Mouse (Mus musculus) stomach, postnatal 0 days (tissue): ENCODE results near the gene Col19a1. TPM values are rescaled to one million over a fixed set of nuclear protein-coding genes. Genes with fewer than 3 reads are reported as not detected.

Source experiments
- ATAC-seq: fragments of 200-750 bp; cut with Nextera tagmentation; 2 replicates; pipeline ENCODE4 v1.8.0; 2017; ENCODE audit not compliant: low FRiP score, low TSS enrichment
- DNase-seq: peaks from one replicate; pipeline ENCODE4 v3.0.0-alpha.2; 2016; ENCODE audit warnings: low spot score
- H3K27ac ChIP-seq: fragments of 300-500 bp; sonication (generic); replicated peaks from 2 replicates; pipeline ENCODE4 v1.5.1; 2014; ENCODE audit warnings: mild to moderate bottlenecking, control low read depth
- H3K27me3 ChIP-seq: fragments of 300-500 bp; sonication (generic); 2 replicates; pipeline ENCODE4 v1.6.1; 2014; ENCODE audit warnings: low read length; ENCODE audit not compliant: control insufficient read depth, insufficient read depth
- H3K36me3 ChIP-seq: fragments of 300-500 bp; sonication (generic); 2 replicates; pipeline ENCODE4 v1.6.1; 2014; ENCODE audit warnings: low read length, mixed read lengths; ENCODE audit not compliant: control insufficient read depth, insufficient read depth
- H3K4me1 ChIP-seq: fragments of 300-500 bp; sonication (generic); replicated peaks from 2 replicates; pipeline ENCODE4 v1.6.1; 2014; ENCODE audit warnings: antibody characterized with exemption; ENCODE audit not compliant: control insufficient read depth, insufficient read depth
- H3K4me2 ChIP-seq: fragments of 300-500 bp; sonication (generic); replicated peaks from 2 replicates; pipeline ENCODE4 v1.6.1; 2014; ENCODE audit warnings: low read depth, mild to moderate bottlenecking, control low read depth, moderate library complexity
- H3K4me3 ChIP-seq: fragments of 300-500 bp; sonication (generic); 2 replicates; pipeline ENCODE4 v1.5.1; 2014; ENCODE audit warnings: low read depth, low read length, control low read depth
- H3K9ac ChIP-seq: fragments of 300-500 bp; sonication (generic); 2 replicates; pipeline ENCODE4 v1.6.1; 2014; ENCODE audit warnings: mild to moderate bottlenecking, low read length, control low read depth, mixed read lengths
- H3K9me3 ChIP-seq: fragments of 300-500 bp; sonication (generic); 2 replicates; pipeline ENCODE4 v1.6.1; 2016; ENCODE audit warnings: low read length; ENCODE audit not compliant: control insufficient read depth
- CTCF ChIP-seq: IDR thresholded peaks from 2 replicates; pipeline ENCODE4 v1.5.1; 2016; ENCODE audit warnings: antibody characterized with exemption, low read depth, mild to moderate bottlenecking, moderate library complexity
- EP300 ChIP-seq: optimal IDR thresholded peaks from 2 replicates; pipeline ENCODE3; 2016; ENCODE audit warnings: antibody characterized with exemption
- WGBS: fragments of 180-500 bp; shearing (Covaris S2); extraction: QIAGEN DNeasy Blood & Tissue Kit; methylation state at CpG from one replicate; pipeline ENCODE4 v1.1.7; 2014; 5-methylcytosine and 5-hydroxymethylcytosine counted together
- polyA plus RNA-seq: library from polyadenylated mRNA; unstranded; fragments of >200 nt; fragmentation: Nextera tagmentation; extraction: Ambion mirVana; gene quantifications from 2 replicates; pipeline ENCODE4 v1.2.1, GENCODE M21; 2015

The Col19a1 gene
- polyA plus RNA-seq, 1 experiment from 2014 or later: 3.6 TPM

- TF ChIP-seq EP300: no peak
- no peak for TF ChIP-seq CTCF
- H3K4me3 ChIP-seq: no peak overlapping the region
- H3K9me3 ChIP-seq: no peaks in the 10 kb centered on the region
- H3K9ac ChIP-seq: no peak overlapping the region
- H3K27ac ChIP-seq: no peak overlapping the region
- no peaks in the 10 kb centered on the region for H3K36me3 ChIP-seq
- no peak for DNase-seq
- ATAC-seq: no peak
- no peaks in the 10 kb centered on the region for H3K27me3 ChIP-seq
- no peak overlapping the region for H3K4me2 ChIP-seq
- WGBS: 68% methylated on average over 13 of the region's 13 CpGs
- H3K4me1 ChIP-seq: no peaks in the 10 kb centered on the region
These were observed 237.6 kb downstream of the Col19a1 start for GRCm38 (mm10) chr1:24349462-24350217.

GRCm38 (mm10) chr1:24347621-24348160, 239.6 kb downstream of the Col19a1 start:
- Histone ChIP-seq H3K4me2 (no peak overlapping the region), H3K27ac (no peak overlapping the region), H3K9ac (no peak overlapping the region), H3K27me3 (no peaks in the 10 kb centered on the region), H3K4me1 (no peaks in the 10 kb centered on the region), H3K4me3 (no peak overlapping the region), H3K9me3 (no peaks in the 10 kb centered on the region), H3K36me3 (no peaks in the 10 kb centered on the region)
- WGBS: 75% methylated on average over 5 of the region's 5 CpGs
- ATAC-seq (no peak), DNase-seq (no peak)
- TF ChIP-seq CTCF (no peak), EP300 (no peak)

- DNase-seq: no peak
- Histone ChIP-seq H3K36me3 (no peaks in the 10 kb centered on the region), H3K4me2 (no peak overlapping the region), H3K27ac (no peak overlapping the region), H3K27me3 (no peaks in the 10 kb centered on the region), H3K4me1 (no peaks in the 10 kb centered on the region), H3K4me3 (no peak overlapping the region), H3K9ac (no peak overlapping the region), H3K9me3 (no peaks in the 10 kb centered on the region)
- ATAC-seq: no peak
- 82% methylated on average over 10 of the region's 10 CpGs for WGBS
- TF ChIP-seq CTCF: 0 out of 2 replicates have a peak, but pooled peaks have one; percentile 12
- TF ChIP-seq EP300: no peak
These were observed 249.6 kb downstream of the Col19a1 start for GRCm38 (mm10) chr1:24337556-24338275.

DNA sequence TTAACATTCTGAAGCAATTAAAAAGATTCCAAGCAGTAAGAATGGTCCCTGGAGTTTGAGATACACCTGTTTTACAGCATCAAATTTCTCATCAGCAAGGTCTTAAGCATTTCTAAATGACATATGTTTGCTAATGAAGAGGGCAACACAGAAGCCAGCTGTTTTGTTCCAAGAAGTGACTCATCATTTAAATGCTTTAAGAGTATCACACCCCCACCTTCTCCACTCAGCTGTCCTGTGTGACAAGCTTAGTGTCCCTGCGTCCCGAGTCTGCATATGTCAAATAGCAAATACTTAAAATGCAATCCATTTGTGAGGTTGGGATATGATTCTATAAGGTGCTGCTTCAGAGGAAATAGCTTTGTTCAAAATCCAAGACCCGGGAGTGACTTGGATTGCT, 251.2 kb downstream of the Col19a1 start:
- no peaks in the 10 kb centered on the region for H3K27me3 ChIP-seq
- no peak for DNase-seq
- WGBS: 68% methylated on average over 3 of the region's 3 CpGs

DNA sequence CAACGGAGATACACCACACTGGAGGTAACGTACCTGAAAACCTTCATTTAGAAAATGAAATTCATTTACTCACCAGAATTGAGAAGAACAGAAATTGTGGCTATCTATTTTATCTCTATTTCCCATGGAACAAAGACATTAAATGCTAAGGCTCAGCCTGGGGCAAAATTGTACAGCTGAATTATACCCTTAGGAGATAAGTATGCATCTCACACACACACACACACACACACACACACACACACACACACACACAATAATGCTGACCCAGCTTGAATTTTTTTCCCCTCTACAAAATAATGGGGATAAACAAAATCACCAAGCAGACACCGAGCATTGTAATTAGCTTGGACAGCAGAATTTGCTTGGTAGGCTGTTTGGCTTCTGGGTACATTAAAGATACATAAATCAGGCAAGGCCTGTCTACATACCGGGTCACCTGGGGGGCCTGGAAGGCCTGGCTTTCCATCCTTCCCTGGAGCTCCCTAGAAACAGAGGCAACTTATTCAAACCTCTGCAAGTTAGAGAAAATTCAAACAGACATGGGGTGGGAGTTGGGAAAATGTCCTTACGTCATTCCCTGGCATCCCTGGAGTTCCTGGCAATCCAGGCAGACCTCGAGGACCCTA, 270.2 kb downstream of the Col19a1 start:
- Histone ChIP-seq H3K9me3 (no peaks in the 10 kb centered on the region), H3K9ac (no peak overlapping the region), H3K4me1 (no peaks in the 10 kb centered on the region), H3K4me3 (no peak overlapping the region), H3K36me3 (no peaks in the 10 kb centered on the region), H3K4me2 (no peak overlapping the region), H3K27me3 (no peaks in the 10 kb centered on the region), H3K27ac (no peak overlapping the region)
- WGBS: 71% methylated on average over 6 of the region's 6 CpGs
- ATAC-seq (no peak), DNase-seq (no peak)
- TF ChIP-seq CTCF (no peak), EP300 (no peak)

More for the DNA sequence above, 251.2 kb downstream of the Col19a1 start:
- H3K9ac ChIP-seq: no peak overlapping the region
- no peak overlapping the region for H3K27ac ChIP-seq
- no peaks in the 10 kb centered on the region for H3K4me1 ChIP-seq
- no peaks in the 10 kb centered on the region for H3K9me3 ChIP-seq
- no peak overlapping the region for H3K4me3 ChIP-seq
- no peak for TF ChIP-seq EP300
- H3K36me3 ChIP-seq: no peaks in the 10 kb centered on the region
- H3K4me2 ChIP-seq: no peak overlapping the region
- ATAC-seq: no peak
